Mouse (Mus musculus) naive thymus-derived CD4-positive, alpha-beta T cell, adult 5 months (primary cell): ENCODE measurements around the gene Asphd1. TPM values are rescaled to one million over a fixed set of nuclear protein-coding genes. Genes with fewer than 3 reads are reported as not detected.

Experiments
- polyA plus RNA-seq: library from polyadenylated mRNA; unstranded; fragments of 100-300 nt; shearing (Covaris generic); gene quantifications from one replicate; pipeline ENCODE4 v1.2.1, GENCODE M21; 2017

Asphd1 gene
- polyA plus RNA-seq = not detected

DNA sequence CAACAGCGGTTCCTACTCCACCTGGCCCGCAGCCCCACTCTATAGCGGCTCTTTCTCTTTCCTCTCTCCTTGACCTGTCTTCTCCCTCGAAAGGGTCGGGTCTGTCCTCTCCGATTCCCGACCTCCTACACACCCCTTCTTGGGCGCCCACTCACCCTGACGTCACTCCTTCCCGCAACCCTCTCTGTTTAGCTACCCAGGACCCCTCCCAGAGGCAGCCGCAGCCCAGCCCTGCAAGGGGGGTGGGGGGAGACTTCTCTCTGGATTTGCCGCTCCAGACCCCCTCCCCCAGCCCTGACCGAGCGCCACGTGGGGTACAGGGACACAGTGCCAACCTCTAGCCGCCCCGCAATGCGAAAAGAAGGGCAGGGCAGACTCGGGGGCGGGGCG, at the start of gene Asphd1:
Asphd1 (minus strand) TSS at position 180 of the 390 bp plus-strand sequence.

DNA sequence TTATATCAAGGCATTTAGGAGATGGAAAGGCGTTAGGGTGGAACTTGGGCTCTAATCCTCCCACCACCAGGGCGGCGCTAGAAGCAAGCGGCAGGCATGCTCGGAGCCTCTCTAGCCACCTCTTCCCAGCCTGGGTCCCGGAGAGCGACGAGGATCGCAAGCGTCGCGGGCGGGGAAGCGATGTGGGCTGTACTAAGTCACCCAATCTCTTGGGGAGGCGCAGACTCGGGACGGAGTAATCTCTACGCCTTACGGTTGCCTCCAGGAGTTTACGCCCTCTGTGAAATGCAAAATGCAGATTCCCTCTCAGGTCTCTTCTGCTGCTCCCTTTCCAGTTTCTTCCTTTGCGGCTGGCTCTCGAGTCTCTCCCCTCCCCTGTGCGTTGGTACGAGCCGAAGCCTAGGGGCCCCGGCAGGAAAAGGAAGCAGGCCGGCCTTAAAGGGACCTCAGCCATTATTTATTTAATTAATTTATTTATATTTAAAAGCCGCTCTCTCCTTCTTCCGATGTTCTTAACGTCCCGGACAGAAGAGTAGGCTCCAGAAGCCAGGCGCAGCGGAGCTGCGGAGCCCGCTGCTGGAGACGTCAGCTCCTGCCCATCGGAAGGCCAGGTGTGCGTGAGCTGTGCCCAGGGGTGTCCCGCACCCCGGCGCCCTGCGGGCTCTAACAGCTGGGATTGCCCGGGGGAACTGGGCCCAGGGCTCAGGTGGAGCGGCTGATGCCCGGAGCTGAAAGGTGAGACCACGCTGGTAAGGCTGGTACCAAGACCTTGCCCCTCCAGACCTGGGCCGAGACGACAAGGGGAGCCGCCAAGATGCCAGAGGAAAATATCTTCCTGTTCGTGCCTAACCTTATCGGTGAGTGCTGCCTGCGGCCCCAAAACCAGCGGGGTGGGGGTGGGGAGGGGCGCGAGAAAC, 26.8 kb upstream of the Asphd1 start, which contains the start of gene Cdiptos:
Cdiptos (minus strand) TSS at position 149 of the 917 bp plus-strand sequence.

GRCm38 (mm10) chr7:126975893-126975949, 26.3 kb upstream of the Asphd1 start, which contains the start of gene Cdipt:
Cdipt (plus strand) TSS chr7:126975914.

DNA sequence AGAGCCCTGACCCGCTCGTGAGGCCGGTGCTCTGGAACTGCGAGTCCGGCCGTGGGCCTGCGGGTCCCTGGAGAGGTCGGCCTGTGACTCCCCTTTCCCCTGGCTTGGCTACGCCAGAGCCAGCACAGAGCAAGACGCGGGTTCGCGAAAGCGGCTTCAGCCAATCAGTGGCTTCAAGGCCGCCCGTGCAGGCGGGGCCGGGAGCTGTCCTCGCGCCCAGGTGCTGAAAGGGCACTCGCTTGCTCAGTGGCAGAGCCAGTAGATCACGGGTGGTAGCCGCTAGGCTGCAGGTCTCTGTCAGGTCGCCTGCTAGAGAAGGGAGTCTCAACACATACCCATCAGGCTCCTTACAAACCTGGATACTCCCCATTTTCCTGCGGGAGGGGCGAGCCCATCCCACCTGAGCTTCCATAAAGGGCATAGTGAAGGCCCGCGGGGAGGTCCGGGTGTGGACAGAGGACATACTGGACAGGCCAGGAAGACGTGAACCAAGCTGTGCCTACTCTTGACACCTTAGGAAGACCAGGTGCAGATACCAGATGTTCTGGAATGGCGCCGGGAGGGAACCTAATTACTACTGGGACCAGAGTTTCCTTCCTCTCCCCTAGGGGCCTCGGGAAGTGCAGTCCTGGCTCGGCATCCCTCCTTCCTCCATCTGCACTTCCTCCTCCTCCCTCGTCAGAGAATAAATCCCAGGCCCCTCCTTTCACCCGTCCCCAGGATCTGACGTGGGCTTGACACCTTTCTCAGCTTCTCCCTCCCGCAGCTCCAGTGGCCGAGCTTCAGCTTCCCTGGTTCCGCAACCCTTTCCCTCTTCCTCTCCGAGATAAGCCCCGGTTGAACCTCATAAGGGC, 638 bp upstream of the Asphd1 start, which contains the start of gene Sez6l2:
Sez6l2 (plus strand) TSS at position 771 of the 854 bp plus-strand sequence.

DNA sequence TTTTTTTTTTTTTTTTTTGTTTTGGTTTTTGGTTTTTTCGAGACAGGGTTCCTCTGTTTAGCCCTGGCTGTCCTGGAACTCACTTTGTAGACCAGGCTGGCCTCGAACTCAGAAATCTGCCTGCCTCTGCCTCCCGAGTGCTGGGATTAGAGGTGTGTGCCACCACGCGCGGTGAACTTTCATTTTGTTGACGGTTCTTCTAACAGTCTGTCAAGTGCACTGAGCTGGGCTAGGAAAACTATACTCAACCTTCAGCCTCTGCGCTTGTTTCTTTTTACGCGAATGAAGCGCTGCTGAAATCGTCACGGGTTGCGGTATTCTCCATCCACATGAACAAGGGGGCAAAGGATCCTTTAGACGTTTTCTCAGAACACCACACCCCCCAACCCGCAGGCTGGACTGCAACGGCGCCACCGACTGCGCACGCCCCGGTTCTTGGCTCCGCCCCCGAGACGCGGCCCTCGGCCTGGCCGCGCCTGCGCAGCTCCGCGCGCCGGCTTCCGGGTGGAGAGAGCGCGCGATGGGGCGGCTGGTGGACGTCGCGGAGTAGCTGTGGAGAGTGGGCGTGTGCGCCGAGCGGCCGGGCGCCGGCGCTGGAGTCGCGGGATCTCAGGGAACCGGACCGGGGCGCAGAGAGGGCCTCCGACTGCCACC, 20.9 kb downstream of the Asphd1 start, which contains the start of gene Kctd13:
Kctd13 (plus strand) TSS at position 496 of the 654 bp plus-strand sequence.

DNA sequence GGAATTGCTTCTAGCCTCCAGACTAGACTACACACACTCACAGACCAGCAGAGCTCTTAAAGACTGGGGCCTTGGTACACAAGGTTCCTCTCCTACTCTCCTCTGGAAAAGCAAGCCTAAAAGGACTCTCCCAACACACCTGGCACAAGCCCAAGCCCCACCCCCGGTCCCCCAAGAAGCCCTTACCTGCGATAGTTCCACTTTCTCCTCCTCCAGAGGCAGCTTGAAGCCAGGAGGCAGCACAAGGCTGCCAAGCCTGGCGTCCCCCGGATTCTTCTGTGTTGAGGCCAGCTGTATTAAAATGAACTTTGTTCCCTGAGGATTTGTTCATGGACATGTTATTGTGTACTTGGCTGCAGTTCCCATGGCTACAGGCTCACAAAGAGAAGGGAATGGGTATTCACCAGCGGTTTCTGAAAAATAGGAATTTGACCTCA, 26.7 kb downstream of the Asphd1 start, which contains the start of gene Tmem219:
Tmem219 (minus strand) TSS at position 294 of the 437 bp plus-strand sequence.

Other genes with a start within 250 kb of the Asphd1 start
- gene Coro1a, start 241.8 kb downstream of the Asphd1 start, polyA plus RNA-seq = 2,123 TPM
- 20.2 TPM for gene Mapk3, start 190.0 kb downstream of the Asphd1 start, polyA plus RNA-seq
- gene Gdpd3, start 183.2 kb downstream of the Asphd1 start, polyA plus RNA-seq = 0.81 TPM
- 416 TPM for gene Ypel3, start 172.6 kb downstream of the Asphd1 start, polyA plus RNA-seq
- gene Tbx6, start 168.1 kb downstream of the Asphd1 start, polyA plus RNA-seq = 5.2 TPM
- gene Ppp4c, start 157.1 kb downstream of the Asphd1 start, polyA plus RNA-seq = 341 TPM
- not detected for gene Fam57b, start 151.9 kb downstream of the Asphd1 start, polyA plus RNA-seq
- gene 4930451I11Rik, start 117.9 kb downstream of the Asphd1 start, polyA plus RNA-seq = not detected
- not detected for gene Doc2a, start 102.2 kb downstream of the Asphd1 start, polyA plus RNA-seq
- gene Hirip3, start 87.6 kb downstream of the Asphd1 start, polyA plus RNA-seq = 10.0 TPM
- 49.0 TPM for gene Ino80e, start 87.2 kb downstream of the Asphd1 start, polyA plus RNA-seq
- 44.2 TPM for gene Taok2, start 64.9 kb downstream of the Asphd1 start, polyA plus RNA-seq
- gene Tmem219, start 26.7 kb downstream of the Asphd1 start, polyA plus RNA-seq = 32.2 TPM
- 37.5 TPM for gene Kctd13, start 20.7 kb downstream of the Asphd1 start, polyA plus RNA-seq
- gene Sez6l2, start 981 bp upstream of the Asphd1 start, polyA plus RNA-seq = 0.36 TPM
- 143 TPM for gene Cdipt, start 26.3 kb upstream of the Asphd1 start, polyA plus RNA-seq
- gene Cdiptos, start 26.5 kb upstream of the Asphd1 start, polyA plus RNA-seq = 0.70 TPM
- gene Mvp, start 65.0 kb upstream of the Asphd1 start, polyA plus RNA-seq = 34.6 TPM
- 2.0 TPM for gene Pagr1b, start 66.9 kb upstream of the Asphd1 start, polyA plus RNA-seq
- gene Pagr1a, start 67.8 kb upstream of the Asphd1 start, polyA plus RNA-seq = 34.0 TPM
- gene Gm42742, start 71.5 kb upstream of the Asphd1 start, polyA plus RNA-seq = 30.6 TPM
- gene Prrt2, start 71.6 kb upstream of the Asphd1 start, polyA plus RNA-seq = 2.7 TPM
- gene Maz, start 77.5 kb upstream of the Asphd1 start, polyA plus RNA-seq = 76.6 TPM
- gene Kif22, start 92.9 kb upstream of the Asphd1 start, polyA plus RNA-seq = 4.4 TPM
- gene Zg16, start 137.7 kb upstream of the Asphd1 start, polyA plus RNA-seq = not detected
- gene AI467606, start 141.8 kb upstream of the Asphd1 start, polyA plus RNA-seq = 117 TPM
- gene Qprt, start 172.6 kb upstream of the Asphd1 start, polyA plus RNA-seq = 9.7 TPM
- gene Spn, start 188.2 kb upstream of the Asphd1 start, polyA plus RNA-seq = 42.1 TPM
- 47.5 TPM for gene Cd2bp2, start 246.5 kb upstream of the Asphd1 start, polyA plus RNA-seq